Mouse (Mus musculus): Measurements from ENCODE around the gene Rpp25l. TPM values are rescaled to one million over a fixed set of nuclear protein-coding genes. Genes with fewer than 3 reads are reported as not detected.

The Rpp25l gene
- polyA plus RNA-seq, 1 experiment from 2014 or later = 59.1 TPM

- Histone ChIP-seq H3K36me3 (replicated peaks) (no peaks in the 10 kb centered on the region), H3K27ac (peak within 1 kb of the TSS; percentile 78), H3K4me1 (peaks cover 19% of the 10 kb centered on the region), H3K9ac (peak within 1 kb of the TSS; percentile 66), H3K27me3 (replicated peaks) (peaks cover 3% of the 10 kb centered on the region; the same call in 1 of the 2 replicates), H3K9me3 (no peaks in the 10 kb centered on the region), H3K4me2 (peak within 1 kb of the TSS; percentile 80), H3K4me3 (peak within 1 kb of the TSS; percentile 59)
- WGBS = under 1% methylated on average over 57 of the region's 57 CpGs
- ATAC-seq (replicated peaks) = peak; percentile 84
Measured at GRCm38 (mm10) chr4:41755338-41756305, 42.3 kb upstream of the Rpp25l start, which contains the start of gene Sigmar1. Gene Sigmar1, minus strand, starts transcription at chr4:41756157.

- WGBS = 14% methylated on average over 14 of the region's 14 CpGs
Measured at GRCm38 (mm10) chr4:41754797-41755337, 41.5 kb upstream of the Rpp25l start, which contains the start of gene Galt. Gene Galt, plus strand, starts transcription at chr4:41755228.

GRCm38 (mm10) chr4:41745021-41745420, 31.7 kb upstream of the Rpp25l start:
- WGBS = 81% methylated on average over 1 of the region's 1 CpGs
- ATAC-seq (replicated peaks) = no peak
- H3K27me3 ChIP-seq (replicated peaks) = no peaks in the 10 kb centered on the region

More at GRCm38 (mm10) chr4:41754797-41755337, 41.5 kb upstream of the Rpp25l start, which contains the start of gene Galt:
- peak within 1 kb of the TSS; percentile 80 for H3K4me2 ChIP-seq
- no peaks in the 10 kb centered on the region for H3K9me3 ChIP-seq
- H3K27me3 ChIP-seq (replicated peaks) = peaks cover 3% of the 10 kb centered on the region; the same call in 1 of the 2 replicates
- H3K4me3 ChIP-seq = peak within 1 kb of the TSS; percentile 59
- H3K4me1 ChIP-seq = peaks cover 12% of the 10 kb centered on the region
- peak within 1 kb of the TSS; percentile 66 for H3K9ac ChIP-seq
- peak; percentile 79 for ATAC-seq (replicated peaks)
- H3K36me3 ChIP-seq (replicated peaks) = no peaks in the 10 kb centered on the region
- H3K27ac ChIP-seq = peak within 1 kb of the TSS; percentile 78

GRCm38 (mm10) chr4:41744131-41744530, 30.8 kb upstream of the Rpp25l start:
- Histone ChIP-seq H3K4me3 (no peak overlapping the region), H3K27me3 (replicated peaks) (no peaks in the 10 kb centered on the region), H3K9me3 (no peaks in the 10 kb centered on the region), H3K36me3 (replicated peaks) (peaks cover under 1% of the 10 kb centered on the region; the same call in 1 of the 2 replicates), H3K27ac (no peak overlapping the region), H3K4me1 (peaks cover 18% of the 10 kb centered on the region), H3K4me2 (no peak overlapping the region), H3K9ac (no peak overlapping the region)
- ATAC-seq (replicated peaks) = no peak
- 76% methylated on average over 2 of the region's 2 CpGs for WGBS

More at GRCm38 (mm10) chr4:41745021-41745420, 31.7 kb upstream of the Rpp25l start:
- H3K9me3 ChIP-seq = no peaks in the 10 kb centered on the region
- H3K4me1 ChIP-seq = peaks cover 9% of the 10 kb centered on the region
- H3K4me2 ChIP-seq = no peak overlapping the region
- no peak overlapping the region for H3K27ac ChIP-seq
- H3K36me3 ChIP-seq (replicated peaks) = no peaks in the 10 kb centered on the region
- H3K4me3 ChIP-seq = no peak overlapping the region
- no peak overlapping the region for H3K9ac ChIP-seq

GRCm38 (mm10) chr4:41741158-41741560, 27.8 kb upstream of the Rpp25l start:
- H3K27me3 ChIP-seq (replicated peaks) = no peaks in the 10 kb centered on the region
- peak overlapping the region; percentile 63 for H3K4me3 ChIP-seq
- peak overlapping the region; percentile 78 for H3K4me2 ChIP-seq
- no peaks in the 10 kb centered on the region for H3K9me3 ChIP-seq
- WGBS = under 1% methylated on average over 27 of the region's 27 CpGs
- H3K4me1 ChIP-seq = peaks cover 21% of the 10 kb centered on the region
- peak overlapping the region; percentile 60 for H3K9ac ChIP-seq
- H3K27ac ChIP-seq = peak overlapping the region; percentile 79
- H3K36me3 ChIP-seq (replicated peaks) = peaks cover 6% of the 10 kb centered on the region; the same call in 1 of the 2 replicates
- ATAC-seq (replicated peaks) = peak; percentile 96

- H3K4me1 ChIP-seq = peaks cover 21% of the 10 kb centered on the region
- H3K4me2 ChIP-seq = peak overlapping the region; percentile 78
- peak overlapping the region; percentile 63 for H3K4me3 ChIP-seq
- H3K9me3 ChIP-seq = no peaks in the 10 kb centered on the region
- H3K27me3 ChIP-seq (replicated peaks) = no peaks in the 10 kb centered on the region
- H3K9ac ChIP-seq = peak overlapping the region; percentile 60
- ATAC-seq (replicated peaks) = peak; percentile 87
- peak overlapping the region; percentile 79 for H3K27ac ChIP-seq
- H3K36me3 ChIP-seq (replicated peaks) = peaks cover 6% of the 10 kb centered on the region; the same call in 1 of the 2 replicates
- under 1% methylated on average over 48 of the region's 48 CpGs for WGBS
Measured at GRCm38 (mm10) chr4:41740380-41741157, 27.2 kb upstream of the Rpp25l start.

GRCm38 (mm10) chr4:41739260-41739659, 25.9 kb upstream of the Rpp25l start:
- ATAC-seq (replicated peaks) = no peak
- peaks cover 6% of the 10 kb centered on the region; the same call in 1 of the 2 replicates for H3K36me3 ChIP-seq (replicated peaks)
- no peaks in the 10 kb centered on the region for H3K9me3 ChIP-seq
- peaks cover 21% of the 10 kb centered on the region for H3K4me1 ChIP-seq
- peaks cover 5% of the 10 kb centered on the region; the same call in 1 of the 2 replicates for H3K27me3 ChIP-seq (replicated peaks)
- H3K9ac ChIP-seq = no peak overlapping the region
- H3K4me3 ChIP-seq = no peak overlapping the region
- WGBS = 94% methylated on average over 13 of the region's 13 CpGs
- H3K27ac ChIP-seq = no peak overlapping the region
- peak overlapping the region; percentile 78; the same call in 1 of the 2 replicates for H3K4me2 ChIP-seq

- no peak overlapping the region for H3K4me3 ChIP-seq
Measured at GRCm38 (mm10) chr4:41738256-41738603, 24.9 kb upstream of the Rpp25l start.

GRCm38 (mm10) chr4:41737602-41738255, 24.4 kb upstream of the Rpp25l start:
- Histone ChIP-seq H3K4me2 (no peak overlapping the region), H3K9me3 (no peaks in the 10 kb centered on the region), H3K36me3 (replicated peaks) (peaks cover 6% of the 10 kb centered on the region; the same call in 1 of the 2 replicates), H3K4me1 (peaks cover 21% of the 10 kb centered on the region), H3K27ac (no peak overlapping the region), H3K9ac (no peak overlapping the region), H3K27me3 (replicated peaks) (peaks cover 15% of the 10 kb centered on the region), H3K4me3 (no peak overlapping the region)
- ATAC-seq (replicated peaks) = 0 out of 2 replicates have a peak, but pooled peaks have one; percentile 35
- 44% methylated on average over 8 of the region's 8 CpGs for WGBS

More at GRCm38 (mm10) chr4:41738256-41738603, 24.9 kb upstream of the Rpp25l start:
- Histone ChIP-seq H3K27me3 (replicated peaks) (peaks cover 10% of the 10 kb centered on the region), H3K27ac (no peak overlapping the region), H3K9ac (no peak overlapping the region), H3K36me3 (replicated peaks) (peaks cover 6% of the 10 kb centered on the region; the same call in 1 of the 2 replicates), H3K4me1 (peaks cover 21% of the 10 kb centered on the region), H3K4me2 (no peak overlapping the region), H3K9me3 (no peaks in the 10 kb centered on the region)
- ATAC-seq (replicated peaks) = no peak
- WGBS = 62% methylated on average over 1 of the region's 1 CpGs

GRCm38 (mm10) chr4:41731052-41731765, 17.9 kb upstream of the Rpp25l start, which contains the start of gene Arid3c:
Gene Arid3c, minus strand, starts transcription at chr4:41731142.
- no peak for ATAC-seq (replicated peaks)
- Histone ChIP-seq H3K27ac (no peak within 1 kb of the TSS), H3K4me1 (peaks cover 15% of the 10 kb centered on the region), H3K36me3 (replicated peaks) (no peaks in the 10 kb centered on the region), H3K9ac (peak within 1 kb of the TSS; percentile 26; the same call in 1 of the 2 replicates), H3K4me2 (peak within 1 kb of the TSS; percentile 74), H3K4me3 (peak within 1 kb of the TSS; percentile 39), H3K9me3 (no peaks in the 10 kb centered on the region), H3K27me3 (replicated peaks) (peaks cover 70% of the 10 kb centered on the region)
- WGBS = 2% methylated on average over 50 of the region's 50 CpGs

Data from midbrain, embryonic 15.5 days (tissue).